Mouse (Mus musculus): Measurements from ENCODE around the gene Serp1.

Gene Serp1

DNA sequence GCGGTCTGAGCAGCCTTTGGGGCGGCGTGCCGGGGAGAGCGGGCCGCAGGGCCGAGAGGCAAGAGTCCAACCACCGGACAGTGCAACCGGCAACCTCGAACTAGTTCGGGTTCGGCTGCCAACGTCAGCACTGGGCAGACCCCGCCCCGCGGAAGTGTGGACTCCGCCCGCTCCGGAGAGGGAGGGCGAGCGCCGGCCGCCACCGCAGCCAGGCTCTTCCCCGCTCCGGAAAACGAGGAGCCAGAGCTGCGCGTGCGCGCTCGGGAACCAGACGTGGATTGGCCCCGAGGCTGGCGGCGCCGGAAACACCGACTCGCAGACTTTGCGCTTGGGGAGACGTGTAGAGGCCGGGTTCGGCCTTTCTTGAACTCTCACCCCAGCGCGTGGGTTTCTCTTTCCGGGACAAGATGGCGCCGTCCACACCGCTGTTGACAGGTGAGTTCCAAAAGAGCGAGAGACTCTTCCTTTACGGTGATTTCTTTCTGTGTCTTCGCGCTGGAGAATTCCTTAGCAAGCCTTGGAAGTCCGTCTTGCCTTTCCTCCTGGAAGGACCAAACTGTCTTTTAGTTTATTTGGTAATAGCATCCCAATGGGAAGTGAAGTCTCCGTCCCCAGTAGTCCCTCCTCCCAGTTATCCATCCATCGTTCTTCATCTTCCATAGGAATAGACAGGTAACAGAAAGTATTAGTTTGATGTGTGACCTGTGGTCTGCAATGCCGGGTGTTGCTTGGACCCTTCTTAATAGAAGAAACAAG, at the start of gene Serp1, which contains the start of gene Eif2a:
Gene Serp1, minus strand, starts transcription at position 241 of the 756 bp plus-strand sequence.
Gene Eif2a, plus strand, starts transcription at position 170 of the 756 bp plus-strand sequence.
- peak; percentile 99 for DNase-seq (ENCODE audit: low spot score)

DNA sequence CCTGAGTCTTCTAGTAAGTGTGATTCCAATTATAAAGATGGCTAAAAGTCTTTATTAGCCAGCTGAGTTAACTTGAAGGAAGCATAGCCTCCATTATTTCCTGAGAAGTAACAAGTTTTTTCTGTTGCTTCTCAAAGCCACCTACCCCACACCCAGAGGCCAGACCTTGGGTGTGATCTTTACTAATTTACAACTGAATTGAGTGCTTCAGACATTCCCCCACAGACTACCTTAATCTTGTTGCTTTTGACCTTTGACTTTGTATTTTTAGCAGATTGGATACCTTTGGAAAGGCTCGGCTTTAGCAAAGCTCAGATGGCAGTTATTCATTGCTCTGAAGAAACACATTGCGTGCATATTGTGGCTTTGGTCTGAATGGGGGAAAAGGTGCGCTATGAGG, 45.1 kb upstream of the Serp1 start:
- DNase-seq (ENCODE audit: low spot score): no peak

- no peak for DNase-seq (ENCODE audit: low spot score)
Observed at GRCm38 (mm10) chr3:58561437-58561836, 35.7 kb upstream of the Serp1 start.

DNA sequence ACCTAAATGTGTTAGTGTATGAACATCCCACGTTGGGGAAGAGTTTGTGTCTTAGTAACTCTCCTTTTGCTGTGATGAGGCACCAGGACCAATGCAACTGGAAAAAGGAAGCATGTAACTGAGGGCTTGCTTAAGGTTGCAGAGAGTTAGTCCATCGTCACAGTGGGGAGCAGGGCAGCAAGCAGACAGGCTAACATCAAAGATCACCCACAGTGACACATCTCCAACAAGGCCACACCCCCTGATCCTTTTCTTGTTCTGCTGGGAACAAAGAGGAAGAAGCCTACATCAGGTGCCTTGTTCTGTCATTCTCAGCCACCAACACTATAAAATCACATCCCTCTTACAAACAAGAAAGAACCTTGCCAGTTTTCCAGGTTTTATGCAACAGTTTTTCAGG, 34.2 kb upstream of the Serp1 start:
- no peak for DNase-seq (ENCODE audit: low spot score)

DNA sequence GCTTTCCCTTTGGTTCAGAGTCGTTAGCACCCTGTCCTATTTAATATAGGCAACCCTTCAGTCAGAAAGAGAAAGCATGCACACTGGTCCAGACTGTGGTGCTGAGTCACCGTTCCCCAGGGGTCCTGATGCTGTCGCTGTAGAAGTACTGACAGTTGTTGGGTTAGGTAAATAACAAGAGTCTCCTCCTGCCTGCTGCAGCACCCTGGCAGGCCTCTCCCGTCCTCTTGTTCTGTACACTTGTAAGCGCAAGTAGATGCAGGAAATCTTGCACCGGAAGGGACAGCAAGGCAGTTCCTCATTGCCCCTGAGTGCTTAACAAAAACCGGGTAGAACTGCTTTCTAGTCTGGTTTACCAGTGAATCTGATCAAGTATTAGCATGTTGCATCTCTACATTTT, 31.0 kb upstream of the Serp1 start:
- DNase-seq (ENCODE audit: low spot score): no peak

GRCm38 (mm10) chr3:58552001-58552811, 26.5 kb upstream of the Serp1 start:
- DNase-seq (ENCODE audit: low spot score): no peak

GRCm38 (mm10) chr3:58536573-58536972, 10.9 kb upstream of the Serp1 start:
- DNase-seq (ENCODE audit: low spot score): no peak

DNA sequence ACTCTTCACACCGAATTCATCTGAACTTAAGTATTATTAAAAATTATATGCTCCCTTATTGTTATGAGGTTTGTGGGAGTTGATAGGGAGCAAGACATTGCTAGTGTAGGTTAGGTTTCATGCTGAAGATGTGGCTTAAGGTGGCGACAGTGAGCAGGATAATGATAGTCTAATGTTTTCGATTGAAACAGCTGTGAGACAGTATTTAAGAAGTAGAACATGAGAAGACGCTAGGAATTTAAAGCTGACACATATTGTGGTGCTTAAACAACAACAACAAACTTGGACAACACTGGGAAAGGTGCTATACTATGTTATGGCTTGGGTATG, 681 bp upstream of the Serp1 start:
- DNase-seq (ENCODE audit: low spot score): no peak

GRCm38 (mm10) chr3:58525166-58525565, 526 bp downstream of the Serp1 start:
- DNase-seq (ENCODE audit: low spot score): no peak

GRCm38 (mm10) chr3:58524246-58524645, 1.4 kb downstream of the Serp1 start:
- no peak for DNase-seq (ENCODE audit: low spot score)

GRCm38 (mm10) chr3:58523386-58523785, 2.3 kb downstream of the Serp1 start:
- no peak for DNase-seq (ENCODE audit: low spot score)

GRCm38 (mm10) chr3:58521361-58521760, 4.3 kb downstream of the Serp1 start:
- no peak for DNase-seq (ENCODE audit: low spot score)

GRCm38 (mm10) chr3:58520286-58520685, 5.4 kb downstream of the Serp1 start:
- no peak for DNase-seq (ENCODE audit: low spot score)

- DNase-seq (ENCODE audit: low spot score): no peak
Observed at GRCm38 (mm10) chr3:58519536-58519935, 6.2 kb downstream of the Serp1 start.

DNA sequence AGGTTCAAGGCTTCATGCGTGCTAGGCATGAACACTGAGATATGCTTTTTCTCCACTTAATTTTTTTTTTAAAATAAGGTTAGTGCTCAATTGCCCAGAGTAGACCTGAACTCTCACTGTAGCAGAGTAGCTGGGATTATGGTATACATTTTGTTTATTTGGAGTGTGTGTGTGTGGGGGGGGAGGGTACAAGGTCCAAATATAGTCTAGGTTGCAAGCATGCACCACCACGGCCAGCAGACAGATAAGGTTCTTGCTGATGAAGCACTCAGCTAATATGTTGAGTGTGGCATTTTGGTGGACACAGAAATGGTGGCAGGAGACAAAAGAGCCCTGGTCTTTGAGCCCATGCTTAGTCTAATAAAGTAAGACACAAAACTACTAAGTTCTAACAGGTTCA, 6.7 kb downstream of the Serp1 start:
- DNase-seq (ENCODE audit: low spot score): no peak

DNA sequence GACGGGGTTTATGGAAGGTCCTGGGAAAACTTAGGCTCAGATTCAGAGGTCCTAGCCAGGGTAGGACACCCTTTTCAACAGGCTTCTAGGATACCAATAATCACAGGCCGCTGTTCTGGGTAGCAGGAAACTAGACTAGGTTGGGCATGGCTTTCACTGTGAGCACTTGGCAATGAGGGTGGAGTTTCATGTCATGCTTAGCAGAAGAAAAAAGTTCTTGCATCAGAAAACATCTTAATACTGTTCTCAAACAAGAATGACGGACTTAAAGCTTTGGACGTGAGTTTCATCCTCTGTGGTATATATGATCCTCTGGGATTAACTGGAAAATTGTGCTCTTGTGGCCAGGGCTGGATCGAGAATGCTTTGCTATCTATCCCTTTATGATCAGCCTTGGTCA, 7.9 kb downstream of the Serp1 start:
- no peak for DNase-seq (ENCODE audit: low spot score)

DNA sequence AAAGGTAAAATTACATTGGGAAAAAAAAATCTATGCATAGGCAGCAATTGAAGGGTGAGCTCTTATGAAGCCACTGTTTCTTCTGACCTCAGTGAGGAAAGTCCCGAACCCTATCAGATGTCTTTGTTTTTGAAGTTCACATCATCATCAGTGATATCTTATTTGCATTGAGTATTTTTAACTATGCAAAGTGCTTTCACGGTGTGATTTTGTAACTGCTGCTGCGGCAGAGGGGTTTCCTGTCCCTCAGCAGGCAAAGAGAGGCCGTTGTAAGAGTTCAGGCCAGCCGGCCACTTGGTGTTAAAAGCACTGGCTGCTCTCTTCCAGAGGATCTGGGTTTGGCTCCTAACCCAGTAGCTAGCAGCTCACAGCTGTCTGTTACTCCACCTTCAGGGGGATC, 8.4 kb downstream of the Serp1 start:
- DNase-seq (ENCODE audit: low spot score): no peak

- DNase-seq (ENCODE audit: low spot score): no peak
Observed at GRCm38 (mm10) chr3:58516602-58516976, 9.1 kb downstream of the Serp1 start.

GRCm38 (mm10) chr3:58515947-58516601, 9.6 kb downstream of the Serp1 start:
- no peak for DNase-seq (ENCODE audit: low spot score)

- no peak for DNase-seq (ENCODE audit: low spot score)
Observed at GRCm38 (mm10) chr3:58513483-58513882, 12.2 kb downstream of the Serp1 start.

GRCm38 (mm10) chr3:58512740-58513139, 13.0 kb downstream of the Serp1 start:
- no peak for DNase-seq (ENCODE audit: low spot score)

DNA sequence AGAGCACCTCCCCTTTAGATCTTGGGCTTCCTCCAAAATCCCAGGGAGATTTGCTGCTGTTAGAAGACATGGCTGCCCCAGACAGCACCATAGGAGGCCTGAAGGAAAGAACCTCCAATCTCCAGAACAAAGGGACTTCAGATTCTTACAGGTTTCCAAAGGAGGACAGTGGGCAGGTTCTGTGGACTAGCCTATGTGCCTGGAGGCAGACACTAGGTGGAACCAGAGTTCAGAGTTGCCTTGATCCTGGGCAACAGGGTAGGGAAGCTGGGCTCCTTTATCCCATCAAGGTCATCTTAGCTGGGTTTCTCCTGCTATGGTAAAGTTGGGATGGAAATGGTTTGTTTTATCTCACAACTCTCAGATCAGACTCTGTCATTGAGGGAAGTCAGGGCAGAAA, 14.1 kb downstream of the Serp1 start:
- no peak for DNase-seq (ENCODE audit: low spot score)
